Mouse (Mus musculus): ENCODE measurements at regions not wholly inside any gene's neighbourhood (a gene's known extent, or its start where the extent isn't known, plus 50 kb on each side); places are given as distances from the start of the nearest gene placed in this dataset.

GRCm38 (mm10) chr17:64499281-64499997 is 101.1 kb upstream of the Man2a1 start:
- TF ChIP-seq CTCF (IDR thresholded peaks at IDR 0.05; ENCODE audit: low read depth) (peak; percentile 76), EP300 (optimal IDR thresholded peaks at IDR 0.05) (no peak)
